14 mouse cellular contexts compared by ENCODE assay signal in genomic region chr17:64616259-64616658, GRCm38 (mm10). TPM values are rescaled to one million over a fixed set of nuclear protein-coding genes. Genes with fewer than 3 reads are reported as not detected.
DNase-seq lines count a peak whose midpoint lies in the region; ATAC-seq lines count a peak whose summit lies in the region.
"Had no signal": no experiment of that assay in that cellular context is flagged by ENCODE, and none has a peak within 500 bp of the region (broad histone marks: within the 10 kb centered on the region; RNA-seq: fewer than 3 reads in every experiment).

No protein-coding gene starts in this region.

- no peaks in the 10 kb centered on the region for H3K9me3 ChIP-seq in kidney, embryonic 16.5 days (ENCODE audit: low read length)
- H3K9me3 ChIP-seq: hindbrain, embryonic 12.5 days had no signal

- no peaks in the 10 kb centered on the region for H3K27me3 ChIP-seq in kidney, embryonic 16.5 days (ENCODE audit: insufficient read depth, low read length)
- H3K27me3 ChIP-seq: hindbrain, embryonic 12.5 days had no signal

- peaks cover 3% of the 10 kb centered on the region; the same call in 1 of the 2 replicates for H3K36me3 ChIP-seq in kidney, embryonic 16.5 days (ENCODE audit: insufficient read depth, low read length)
- H3K36me3 ChIP-seq: hindbrain, embryonic 12.5 days had no signal

- WGBS in kidney, embryonic 16.5 days: 86% methylated on average over 6 of the region's 6 CpGs

- H3K27ac ChIP-seq in kidney, embryonic 16.5 days (ENCODE audit: low read length): no peak overlapping the region
- H3K27ac ChIP-seq: hindbrain, embryonic 12.5 days had no signal

- ATAC-seq in kidney, embryonic 16.5 days (ENCODE audit: low FRiP score, low TSS enrichment): no peak
- ATAC-seq in monocyte, adult 5-6 weeks (replicated peaks; ENCODE audit: insufficient number of reproducible peaks, low FRiP score, low TSS enrichment, poor library complexity, severe bottlenecking): 0 out of 2 replicates have a peak, but pooled peaks have one; percentile 24
- no peak for ATAC-seq in activated CD4-positive, CD25-positive, alpha-beta regulatory T cell, adult 4 months
- ATAC-seq: forebrain, embryonic 16.5 days; intestine, postnatal 0 days had no signal

- peak; percentile 39 for DNase-seq in kidney, adult 18-20 months
- peak; percentile 57 for DNase-seq in adipocyte (ENCODE audit: low spot score)
- peak; percentile 39 for DNase-seq in kidney, postnatal 14 days
- DNase-seq in urinary bladder, adult 2 months (ENCODE audit: low spot score): no peak
- DNase-seq: cerebellum, adult 2 months; embryo, embryonic 11 days; gastrocnemius, postnatal 25 days; lung, adult 18-20 months had no signal

- H3K4me3 ChIP-seq in kidney, embryonic 16.5 days (ENCODE audit: low read length): no peak overlapping the region
- H3K4me3 ChIP-seq: hindbrain, embryonic 12.5 days had no signal

- no peak overlapping the region for H3K9ac ChIP-seq in kidney, embryonic 16.5 days (replicated peaks; ENCODE audit: low read length)
- H3K9ac ChIP-seq: hindbrain, embryonic 12.5 days had no signal

- peaks cover 41% of the 10 kb centered on the region for H3K4me1 ChIP-seq in kidney, embryonic 16.5 days (ENCODE audit: insufficient read depth, low read length)

- H3K4me2 ChIP-seq in kidney, embryonic 16.5 days (replicated peaks; ENCODE audit: low read depth, low read length): no peak overlapping the region
- H3K4me2 ChIP-seq: hindbrain, embryonic 12.5 days had no signal

RNA-seq across cellular contexts. Expression of gene Man2a1, which starts 15.7 kb away (rescaled TPM):
- 7.3 and 9.1 TPM in 2 replicates for polyA plus RNA-seq in kidney, embryonic 16.5 days (2015; fragmentation: Nextera tagmentation; extraction: Ambion mirVana)
- total RNA-seq in monocyte, adult 5-6 weeks (2017): 42.0 to 56.6 TPM (median 56.4 TPM) in 3 replicates
- polyA plus RNA-seq in activated CD4-positive, CD25-positive, alpha-beta regulatory T cell, adult 4 months (2017; shearing (Covaris generic)): 10 to 100 TPM; 11.8 to 13.5 TPM
- 25.0 and 25.5 TPM in 2 replicates for polyA plus RNA-seq in urinary bladder, adult 2 months (2012; rRNA removed)
